Mouse (Mus musculus) erythroblast, embryonic 14.5 days (primary cell): ENCODE data around the gene Dnaaf3.

Experiments
- GATA1 ChIP-seq: IDR thresholded peaks from 2 replicates; pipeline ENCODE4 v1.6.1; 2012; ENCODE audit warnings: low read length, inconsistent platforms, mixed read lengths
- TAL1 ChIP-seq: IDR thresholded peaks from 3 replicates; pipeline ENCODE4 v1.6.1; 2012; ENCODE audit warnings: low read length, inconsistent platforms, mixed read lengths

DNA sequence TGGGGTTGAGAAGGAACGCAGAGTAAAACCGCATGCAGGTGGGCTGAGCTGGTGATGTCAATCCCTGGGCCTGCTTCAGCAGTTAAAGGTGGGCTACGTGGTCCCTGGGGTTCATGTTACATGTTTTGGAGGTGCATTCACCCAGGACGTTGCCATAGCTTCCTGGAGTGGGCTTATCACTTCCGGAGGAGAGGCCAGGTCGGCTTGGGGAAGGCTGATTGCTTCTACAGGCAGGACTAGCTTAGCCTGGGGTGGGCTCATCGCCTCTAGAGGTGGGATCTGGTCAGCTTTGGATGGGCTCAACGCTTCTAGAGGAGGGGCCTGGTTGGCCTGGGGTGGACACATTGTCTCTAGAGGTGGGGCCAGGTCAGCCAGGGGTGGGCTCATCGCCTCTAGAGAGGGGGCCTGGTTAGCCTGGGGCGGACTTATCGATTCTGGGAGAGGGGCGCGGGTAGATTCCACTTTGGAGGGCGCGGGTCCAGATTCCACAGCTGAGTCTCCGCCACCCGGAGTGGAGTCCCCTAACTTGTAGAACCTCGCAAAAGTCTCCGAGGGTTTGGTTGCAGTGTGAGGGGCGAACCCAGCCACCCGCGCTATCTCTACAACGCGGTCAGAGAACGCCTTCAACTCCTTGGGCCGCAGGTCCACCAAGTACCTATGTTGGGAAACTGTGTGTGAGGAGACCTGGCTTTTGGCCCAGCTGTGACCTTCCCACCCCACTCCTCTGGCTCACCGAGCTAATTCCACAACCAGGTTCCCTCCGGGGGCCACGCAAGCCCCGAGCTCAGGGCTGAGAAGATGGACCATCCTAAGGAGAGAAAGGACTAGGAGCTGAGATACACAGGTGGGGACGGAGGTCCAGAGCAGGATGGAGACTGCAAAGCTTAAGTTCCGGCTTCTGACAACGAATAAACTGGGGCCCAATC, 8.8 kb downstream of the Dnaaf3 start:
- TF ChIP-seq TAL1, result no peak
- no peak for TF ChIP-seq GATA1
